Mouse (Mus musculus) embryonic facial prominence, embryonic 11.5 days (tissue): ENCODE data around the gene Npff. TPM values are rescaled to one million over a fixed set of nuclear protein-coding genes. Genes with fewer than 3 reads are reported as not detected.

Source experiments
- ATAC-seq: fragments of 200-750 bp; cut with Nextera tagmentation; replicated peaks from 2 replicates; pipeline ENCODE4 v1.8.0; 2017; ENCODE audit warnings: low read depth; ENCODE audit not compliant: insufficient number of reproducible peaks, low FRiP score, low TSS enrichment
- DNase-seq: peaks from one replicate; pipeline ENCODE4 v3.0.0-alpha.2; 2015; ENCODE audit warnings: low spot score
- H3K27ac ChIP-seq: fragments of 300-500 bp; sonication (generic); replicated peaks from 2 replicates; pipeline ENCODE4 v1.5.1; 2014; ENCODE audit warnings: mild to moderate bottlenecking, low read depth, low read length, control low read depth
- H3K27me3 ChIP-seq: fragments of 300-500 bp; sonication (generic); 2 replicates; pipeline ENCODE4 v1.6.1; 2014; ENCODE audit warnings: mild to moderate bottlenecking, low read length, moderate library complexity, mixed read lengths; ENCODE audit not compliant: control insufficient read depth, insufficient read depth
- H3K36me3 ChIP-seq: fragments of 300-500 bp; sonication (generic); replicated peaks from 2 replicates; pipeline ENCODE4 v1.6.1; 2014; ENCODE audit warnings: low read depth, mild to moderate bottlenecking, low read length, moderate library complexity, mixed read lengths; ENCODE audit not compliant: control insufficient read depth, insufficient read depth
- H3K4me1 ChIP-seq: fragments of 300-500 bp; sonication (generic); 2 replicates; pipeline ENCODE4 v1.6.1; 2014; ENCODE audit warnings: low read length, mixed read lengths; ENCODE audit not compliant: control insufficient read depth, insufficient read depth
- H3K4me2 ChIP-seq: fragments of 300-500 bp; sonication (generic); 2 replicates; pipeline ENCODE4 v1.6.1; 2014; ENCODE audit warnings: low read depth, mild to moderate bottlenecking, control low read depth, low read length, moderate library complexity
- H3K4me3 ChIP-seq: fragments of 300-500 bp; sonication (generic); 2 replicates; pipeline ENCODE4 v1.5.1; 2014; ENCODE audit warnings: low read depth, low read length, control low read depth
- H3K9ac ChIP-seq: fragments of 300-500 bp; sonication (generic); replicated peaks from 2 replicates; pipeline ENCODE4 v1.6.1; 2014; ENCODE audit warnings: mild to moderate bottlenecking, control low read depth, low read length
- H3K9me3 ChIP-seq: fragments of 300-500 bp; sonication (generic); replicated peaks from 2 replicates; pipeline ENCODE4 v1.6.1; 2016; ENCODE audit warnings: mild to moderate bottlenecking, low read length, inconsistent platforms, mixed read lengths; ENCODE audit not compliant: control insufficient read depth
- WGBS: fragments of 180-500 bp; shearing (Covaris S2); extraction: QIAGEN DNeasy Blood & Tissue Kit; methylation state at CpG from one replicate; pipeline ENCODE4 v1.1.7; 2014; 5-methylcytosine and 5-hydroxymethylcytosine counted together
- polyA plus RNA-seq: library from polyadenylated mRNA; unstranded; fragments of >200 nt; fragmentation: Nextera tagmentation; extraction: Ambion mirVana; gene quantifications from 2 replicates; pipeline ENCODE4 v1.2.1, GENCODE M21; 2014

The Npff gene
- polyA plus RNA-seq, 1 experiment from 2014 or later, result 0.66 TPM

DNA sequence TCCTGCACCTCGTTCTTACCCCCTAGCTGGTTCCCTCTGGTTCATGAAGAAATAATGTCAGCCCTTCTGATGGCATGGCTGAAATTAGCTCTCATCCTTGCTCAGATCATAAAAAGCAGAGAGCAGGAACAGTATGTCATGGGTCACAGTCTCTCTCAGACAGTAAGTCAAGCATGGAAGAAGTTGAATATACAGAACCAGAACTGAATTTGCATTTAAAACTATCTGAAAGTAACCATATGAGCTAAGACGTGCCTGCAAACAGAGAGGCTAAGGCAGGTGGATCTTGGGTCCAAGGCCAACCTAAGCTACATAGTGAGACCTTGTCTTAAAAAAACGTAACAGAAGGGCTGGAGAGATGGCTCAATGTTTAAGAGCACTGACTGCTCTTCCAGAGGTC lies 11.7 kb downstream of the Npff start:
- no peak overlapping the region for H3K4me3 ChIP-seq
- WGBS, result 88% methylated on average over 3 of the region's 3 CpGs
- H3K9me3 ChIP-seq, result no peaks in the 10 kb centered on the region
- H3K27me3 ChIP-seq, result no peaks in the 10 kb centered on the region
- H3K36me3 ChIP-seq, result no peaks in the 10 kb centered on the region
- no peak for ATAC-seq
- no peak overlapping the region for H3K27ac ChIP-seq
- no peak for DNase-seq
- peaks cover 8% of the 10 kb centered on the region for H3K4me1 ChIP-seq
- H3K9ac ChIP-seq, result no peak overlapping the region
- no peak overlapping the region for H3K4me2 ChIP-seq

GRCm38 (mm10) chr15:102512471-102512870 lies 12.3 kb downstream of the Npff start:
- peak overlapping the region; percentile 23; the same call in 1 of the 2 replicates for H3K9ac ChIP-seq
- no peak overlapping the region for H3K4me3 ChIP-seq
- H3K9me3 ChIP-seq, result no peaks in the 10 kb centered on the region
- H3K4me1 ChIP-seq, result peaks cover 8% of the 10 kb centered on the region
- H3K4me2 ChIP-seq, result no peak overlapping the region; the same call in 1 of the 2 replicates
- peak overlapping the region; percentile 54 for H3K27ac ChIP-seq
- ATAC-seq, result no peak
- DNase-seq, result no peak
- H3K27me3 ChIP-seq, result no peaks in the 10 kb centered on the region
- H3K36me3 ChIP-seq, result no peaks in the 10 kb centered on the region

DNA sequence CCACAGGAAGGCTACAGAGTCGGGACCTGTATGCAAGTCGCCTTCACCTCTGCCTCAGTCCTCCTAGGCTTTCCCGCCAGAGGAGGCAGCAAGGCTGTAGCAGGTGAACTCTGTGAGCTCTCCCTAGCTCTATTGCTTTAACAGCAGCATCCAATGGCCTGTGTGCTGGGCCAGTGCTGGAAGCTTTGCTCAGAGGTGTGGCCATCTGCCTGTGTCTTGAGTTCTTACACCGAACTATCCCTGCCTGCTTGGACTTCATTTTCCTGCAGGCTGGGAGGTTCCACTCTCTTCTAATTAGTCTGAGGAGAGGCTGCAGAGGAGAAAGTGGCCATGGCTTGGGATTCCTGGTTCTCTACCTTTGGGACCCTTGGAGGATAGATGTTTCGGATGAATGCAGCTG lies 12.7 kb downstream of the Npff start:
- Histone ChIP-seq H3K9ac (0 out of 2 replicates have a peak overlapping the region, but pooled peaks have one; percentile 23), H3K27me3 (no peaks in the 10 kb centered on the region), H3K36me3 (no peaks in the 10 kb centered on the region), H3K4me1 (peaks cover 8% of the 10 kb centered on the region), H3K4me3 (no peak overlapping the region), H3K4me2 (peak overlapping the region; percentile 19), H3K9me3 (no peaks in the 10 kb centered on the region), H3K27ac (peak overlapping the region; percentile 54)
- DNase-seq, result no peak
- WGBS, result 24% methylated on average over 5 of the region's 5 CpGs
- ATAC-seq, result no peak

DNA sequence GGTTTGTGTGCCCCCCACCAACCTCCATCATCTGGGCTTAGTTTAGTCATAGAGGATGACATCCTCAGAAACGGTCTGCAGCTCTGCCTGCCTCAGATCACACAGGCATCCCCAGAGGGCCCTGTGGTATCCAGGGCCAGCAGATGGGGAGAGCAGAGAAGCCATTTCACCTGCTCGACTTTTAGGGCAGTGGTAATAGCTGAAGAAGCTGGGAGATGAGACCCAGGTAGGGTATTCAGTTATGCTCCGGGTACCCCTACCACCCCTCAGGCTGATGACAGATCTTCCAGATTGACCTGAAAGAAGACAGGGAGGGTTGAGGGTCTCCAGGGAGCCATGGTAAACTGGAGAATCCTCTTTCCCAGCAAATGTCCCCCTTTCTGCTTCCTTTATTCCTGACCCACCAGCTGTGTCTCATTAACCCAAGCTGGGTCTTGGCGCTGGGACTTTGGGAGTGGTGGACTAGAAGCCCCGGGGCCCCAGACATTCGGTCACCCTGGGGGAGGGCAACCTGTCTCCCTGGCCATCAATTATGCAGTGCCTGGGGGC lies 13.4 kb downstream of the Npff start:
- Histone ChIP-seq H3K4me1 (peaks cover 8% of the 10 kb centered on the region), H3K9me3 (no peaks in the 10 kb centered on the region), H3K4me3 (no peak overlapping the region), H3K36me3 (no peaks in the 10 kb centered on the region), H3K9ac (no peak overlapping the region), H3K4me2 (peak overlapping the region; percentile 81; the same call in 1 of the 2 replicates), H3K27ac (peak overlapping the region; percentile 67; the same call in 1 of the 2 replicates), H3K27me3 (no peaks in the 10 kb centered on the region)
- WGBS, result 6% methylated on average over 6 of the region's 6 CpGs
- peak; percentile 67 for DNase-seq
- 0 out of 2 replicates have a peak, but pooled peaks have one; percentile 5 for ATAC-seq

- peak overlapping the region; percentile 57 for H3K4me3 ChIP-seq
- H3K4me1 ChIP-seq, result peaks cover 8% of the 10 kb centered on the region
- H3K27ac ChIP-seq, result peak overlapping the region; percentile 67
- peak overlapping the region; percentile 68 for H3K9ac ChIP-seq
- DNase-seq, result peak; percentile 96
- no peaks in the 10 kb centered on the region for H3K9me3 ChIP-seq
- H3K36me3 ChIP-seq, result no peaks in the 10 kb centered on the region
- peak; percentile 90 for ATAC-seq
- no peaks in the 10 kb centered on the region for H3K27me3 ChIP-seq
- H3K4me2 ChIP-seq, result peak overlapping the region; percentile 81
- 3% methylated on average over 34 of the region's 34 CpGs for WGBS
Observed at GRCm38 (mm10) chr15:102510590-102511284, 14.0 kb downstream of the Npff start.

DNA sequence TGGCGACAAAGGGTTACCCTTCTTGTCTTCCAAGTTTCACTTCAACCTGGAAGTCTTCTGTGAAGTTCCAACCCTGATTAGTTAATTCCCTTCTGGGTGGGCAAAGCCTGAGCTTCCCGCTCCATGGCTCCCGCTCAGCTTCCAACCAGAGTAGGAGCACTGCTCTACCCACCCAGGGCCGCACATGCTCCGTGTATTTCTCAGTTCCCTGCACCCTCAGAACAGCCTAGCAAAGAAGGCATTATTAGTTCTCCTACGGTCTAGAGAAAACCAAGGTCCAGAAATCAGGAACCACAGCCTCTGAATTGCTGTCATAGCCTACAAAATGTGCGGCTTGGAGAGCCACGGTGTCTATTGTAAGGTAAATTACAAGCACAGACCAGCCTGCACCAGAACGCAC lies 14.6 kb downstream of the Npff start:
- peak; percentile 26 for DNase-seq
- Histone ChIP-seq H3K27ac (peak overlapping the region; percentile 67; the same call in 1 of the 2 replicates), H3K27me3 (no peaks in the 10 kb centered on the region), H3K9ac (peak overlapping the region; percentile 68), H3K4me1 (peaks cover 8% of the 10 kb centered on the region), H3K4me2 (peak overlapping the region; percentile 81), H3K36me3 (no peaks in the 10 kb centered on the region), H3K4me3 (peak overlapping the region; percentile 57), H3K9me3 (no peaks in the 10 kb centered on the region)
- peak; percentile 57 for ATAC-seq
- WGBS, result 6% methylated on average over 9 of the region's 9 CpGs

DNA sequence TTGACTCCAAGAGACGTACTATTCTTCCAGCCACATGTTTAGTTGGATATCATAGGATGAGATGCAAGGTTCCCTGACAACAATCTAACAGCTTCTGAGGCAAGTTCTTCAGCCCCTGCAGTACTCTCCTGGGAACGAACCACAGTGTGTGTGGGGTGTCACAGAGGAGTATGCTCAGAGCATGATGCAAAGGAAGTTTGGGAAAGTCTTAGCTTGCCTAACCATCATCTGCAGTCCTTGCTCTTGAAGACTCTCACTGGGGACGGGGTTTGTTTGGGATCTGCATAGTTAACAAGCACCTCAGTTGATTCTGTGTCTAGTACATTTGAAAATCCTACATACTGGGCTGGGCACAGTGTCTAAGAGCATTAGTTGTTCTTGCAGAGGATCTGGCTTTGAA lies 16.4 kb downstream of the Npff start:
- ATAC-seq (no peak), DNase-seq (no peak)
- H3K4me3 ChIP-seq, result no peak overlapping the region
- no peak overlapping the region for H3K9ac ChIP-seq
- H3K4me2 ChIP-seq, result no peak overlapping the region
- no peaks in the 10 kb centered on the region for H3K9me3 ChIP-seq
- peaks cover 8% of the 10 kb centered on the region for H3K4me1 ChIP-seq
- WGBS, result 86% methylated on average over 3 of the region's 3 CpGs
- H3K27ac ChIP-seq, result no peak overlapping the region
- H3K36me3 ChIP-seq, result peaks cover 3% of the 10 kb centered on the region; the same call in 1 of the 2 replicates
- no peaks in the 10 kb centered on the region for H3K27me3 ChIP-seq

DNA sequence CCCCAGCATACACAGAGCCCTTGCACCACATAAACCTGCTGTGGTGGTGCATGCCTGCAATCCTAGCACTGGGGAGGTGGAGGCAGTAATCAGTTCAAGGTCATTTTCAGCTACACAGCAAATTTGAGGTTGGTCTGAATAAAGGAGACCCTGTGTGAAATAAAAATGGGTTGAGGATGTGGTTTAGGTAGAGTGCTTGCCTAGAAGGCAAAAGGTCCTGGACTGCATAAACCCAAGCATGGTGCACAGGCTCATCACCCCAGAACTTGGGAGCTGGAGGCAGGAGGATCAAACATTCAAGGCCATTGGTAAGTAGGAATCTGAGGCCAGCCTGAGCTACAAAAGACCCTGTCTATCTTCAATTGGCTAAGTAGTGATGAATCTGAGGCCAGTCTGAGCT lies 17.2 kb downstream of the Npff start:
- Histone ChIP-seq H3K36me3 (peaks cover 3% of the 10 kb centered on the region; the same call in 1 of the 2 replicates), H3K27ac (no peak overlapping the region), H3K4me2 (no peak overlapping the region), H3K4me1 (peaks cover 8% of the 10 kb centered on the region), H3K4me3 (no peak overlapping the region), H3K9ac (no peak overlapping the region), H3K27me3 (no peaks in the 10 kb centered on the region), H3K9me3 (no peaks in the 10 kb centered on the region)
- DNase-seq, result no peak
- ATAC-seq, result no peak
